Mouse (Mus musculus): Measurements from ENCODE around the gene Nelfb. TPM values are rescaled to one million over a fixed set of nuclear protein-coding genes. Genes with fewer than 3 reads are reported as not detected.

Nelfb gene
- total RNA-seq, 2 experiments from 2014 or later = 50.7 to 51.7 TPM

DNA sequence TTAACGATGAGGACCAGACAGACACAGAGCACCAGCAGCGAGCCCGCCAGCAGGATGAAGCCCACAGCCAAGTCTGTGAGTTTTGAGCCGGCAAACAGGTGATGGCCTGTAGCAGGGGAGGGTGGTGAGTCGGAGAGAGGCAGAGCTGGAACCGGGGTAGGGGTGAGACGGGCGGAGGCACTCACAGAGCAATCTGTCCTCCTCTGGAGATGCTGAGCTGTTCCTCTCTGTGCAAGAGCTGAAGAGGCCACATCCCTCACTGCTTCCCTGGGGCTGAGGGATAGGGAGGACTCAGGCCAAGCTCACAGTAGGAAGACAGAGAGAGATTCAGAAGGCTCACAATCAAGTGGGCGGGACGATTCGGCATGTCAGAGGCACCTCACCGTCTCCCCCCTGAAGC is 19.7 kb upstream of the Nelfb start:
- DNase-seq (ENCODE audit: low spot score in 2 of 2) = no peak

DNA sequence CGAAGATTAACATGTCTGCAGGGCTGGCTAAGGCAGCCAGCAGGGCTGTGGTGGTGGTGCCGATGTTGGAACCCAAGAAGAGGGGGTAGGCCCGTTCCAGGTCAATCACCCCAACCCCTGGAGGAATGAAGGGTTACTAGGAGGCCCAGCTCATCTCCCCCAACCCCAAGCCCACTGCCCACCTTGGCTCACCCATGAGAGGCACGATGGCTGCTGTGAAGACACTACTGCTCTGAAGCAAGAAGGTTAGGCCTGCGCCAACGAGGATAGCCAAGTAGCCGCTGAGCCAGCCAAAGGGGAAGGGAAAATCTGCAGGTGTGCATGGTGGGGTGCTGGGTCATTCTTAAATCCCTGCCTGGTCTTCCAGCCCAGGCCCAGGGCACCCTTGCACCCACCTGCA is 19.3 kb upstream of the Nelfb start:
- DNase-seq (ENCODE audit: low spot score in 2 of 2) = no peak

DNA sequence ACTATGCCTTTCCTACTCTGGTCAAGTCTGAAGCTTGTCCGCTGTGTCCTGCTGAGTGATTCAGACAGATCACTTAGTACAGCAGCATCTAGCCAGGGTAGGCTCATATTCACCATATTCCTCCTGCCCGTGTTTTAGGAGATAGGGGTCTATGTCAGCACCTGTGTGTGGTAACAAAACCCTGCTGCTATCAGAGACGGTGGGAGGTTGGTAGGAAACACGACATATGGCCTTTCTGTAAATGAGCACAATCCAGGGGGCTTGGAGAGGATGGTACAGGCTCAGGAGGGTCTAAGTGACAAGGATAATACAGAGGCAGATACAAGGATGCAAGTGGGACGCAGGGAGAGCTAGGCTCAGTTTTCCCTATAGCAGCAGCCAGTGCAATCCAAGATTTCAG is 18.3 kb upstream of the Nelfb start:
- no peak for DNase-seq (ENCODE audit: low spot score in 2 of 2)

DNA sequence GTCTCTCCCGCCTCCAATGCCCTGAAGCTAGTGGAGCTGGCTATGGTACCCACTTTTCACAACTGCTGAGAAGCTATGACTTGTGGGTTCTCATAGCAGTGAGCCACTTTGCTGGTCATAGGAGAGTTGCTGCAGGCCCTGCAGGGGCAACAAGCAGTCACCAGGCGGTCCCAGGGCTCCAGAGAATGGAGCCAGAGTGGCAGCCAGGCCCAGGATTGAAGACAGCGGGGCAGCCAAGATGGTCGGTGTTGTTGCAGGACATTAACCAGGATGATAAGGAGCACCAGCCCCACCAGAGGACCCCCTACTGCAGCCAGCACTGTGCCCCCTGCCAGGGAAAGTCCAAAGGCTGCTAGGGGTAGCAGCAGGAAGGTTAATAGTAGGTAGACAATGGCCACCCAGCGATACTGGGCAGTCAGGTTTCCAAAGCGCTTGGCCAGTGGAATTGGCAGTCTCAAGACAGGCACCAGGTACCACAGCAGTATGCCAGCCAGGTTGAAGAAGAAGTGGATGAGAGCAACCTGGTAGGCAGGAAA is 17.8 kb upstream of the Nelfb start:
- no peak for DNase-seq (ENCODE audit: low spot score in 2 of 2)

DNA sequence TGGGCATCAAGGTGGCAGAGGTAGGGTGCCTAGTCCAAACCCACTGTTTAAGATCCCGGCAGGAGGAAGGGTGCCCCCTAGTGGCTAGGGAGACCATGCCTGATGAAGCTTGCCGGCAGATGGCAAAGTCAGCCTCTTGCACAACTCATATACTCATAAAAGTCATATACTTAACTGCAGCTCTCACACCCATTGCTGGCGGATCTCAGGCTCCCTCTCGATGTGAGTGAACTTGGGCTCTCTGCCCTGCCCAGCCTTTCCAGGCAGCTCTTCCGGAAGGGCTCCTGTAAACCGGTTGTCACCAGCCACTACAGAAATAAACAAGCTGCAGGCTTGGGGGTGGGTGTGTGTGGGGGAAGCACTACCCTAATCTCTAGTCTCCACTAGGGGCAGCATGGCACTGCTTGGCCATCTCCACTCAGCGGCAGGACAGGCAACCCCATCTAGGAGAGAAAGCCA is 17.2 kb upstream of the Nelfb start:
- peak; percentile 86 to 90 for DNase-seq (ENCODE audit: low spot score in 2 of 2)

DNA sequence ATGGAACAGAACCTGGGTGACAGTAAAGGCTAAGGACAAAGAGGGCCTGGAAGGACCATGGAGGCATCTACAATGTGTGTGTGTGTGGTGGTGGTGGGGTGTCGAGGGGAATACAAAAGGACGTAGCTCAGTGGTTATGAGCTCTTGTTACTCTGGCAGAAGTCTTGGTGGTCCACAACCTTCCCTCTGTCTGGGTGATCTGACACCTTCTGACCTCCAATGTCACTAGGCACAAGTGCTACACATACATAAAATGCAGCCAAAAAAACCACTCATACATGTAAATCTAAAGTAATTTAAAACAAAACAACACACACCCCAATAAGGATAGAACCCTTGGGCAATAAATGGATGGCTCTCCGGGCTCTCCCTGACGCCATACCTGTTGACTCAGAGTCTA is 16.1 kb upstream of the Nelfb start:
- no peak for DNase-seq (ENCODE audit: low spot score in 2 of 2)

DNA sequence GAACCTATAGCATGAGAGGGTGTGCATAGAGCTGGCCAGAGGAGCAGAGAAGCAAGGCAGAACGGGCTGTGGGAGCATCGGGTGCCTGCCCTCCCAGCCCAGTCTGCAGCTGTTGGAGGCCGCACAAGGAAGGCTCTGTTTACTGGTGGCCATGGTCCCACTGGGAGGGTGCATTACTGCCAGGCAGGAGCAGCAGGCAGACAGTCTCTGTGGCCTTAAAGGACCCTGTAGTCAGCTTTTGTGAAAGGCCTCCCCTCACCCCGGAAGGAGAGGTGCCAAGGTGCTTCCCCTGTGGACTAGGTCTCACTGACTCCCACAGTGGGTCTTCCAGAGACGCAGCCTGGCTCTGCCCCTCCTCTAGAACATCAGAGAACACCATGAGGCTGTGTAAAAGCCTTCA is 15.6 kb upstream of the Nelfb start:
- peak; percentile 59 to 78 for DNase-seq (ENCODE audit: low spot score in 2 of 2)

DNA sequence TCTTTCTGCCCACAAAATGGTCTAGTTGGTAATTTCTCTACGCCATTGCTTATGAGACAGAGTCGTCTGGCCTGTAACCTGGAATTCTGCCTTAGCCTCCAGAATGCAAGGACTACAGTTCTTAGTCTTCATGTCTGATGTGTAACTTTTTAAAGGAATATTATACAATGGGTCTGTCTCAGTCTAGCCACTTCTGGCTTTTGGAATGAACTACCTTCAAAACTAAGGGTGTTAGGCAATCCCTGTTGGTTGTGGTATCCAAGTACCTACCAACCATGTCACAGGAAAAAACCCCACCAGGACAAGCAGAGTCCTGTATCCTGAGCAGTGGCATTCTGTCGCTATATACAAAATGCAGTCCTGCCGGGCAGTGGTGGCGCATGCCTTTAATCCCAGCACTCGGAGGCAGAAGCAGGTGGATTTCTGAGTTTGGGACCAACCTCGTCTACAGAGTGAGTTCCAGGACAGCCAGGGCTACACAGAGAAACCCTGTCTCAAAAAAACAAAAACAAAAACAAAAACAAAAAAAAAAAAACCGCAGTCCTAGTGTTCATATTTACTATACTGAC is 14.6 kb upstream of the Nelfb start:
- no peak for DNase-seq (ENCODE audit: low spot score in 2 of 2)

DNA sequence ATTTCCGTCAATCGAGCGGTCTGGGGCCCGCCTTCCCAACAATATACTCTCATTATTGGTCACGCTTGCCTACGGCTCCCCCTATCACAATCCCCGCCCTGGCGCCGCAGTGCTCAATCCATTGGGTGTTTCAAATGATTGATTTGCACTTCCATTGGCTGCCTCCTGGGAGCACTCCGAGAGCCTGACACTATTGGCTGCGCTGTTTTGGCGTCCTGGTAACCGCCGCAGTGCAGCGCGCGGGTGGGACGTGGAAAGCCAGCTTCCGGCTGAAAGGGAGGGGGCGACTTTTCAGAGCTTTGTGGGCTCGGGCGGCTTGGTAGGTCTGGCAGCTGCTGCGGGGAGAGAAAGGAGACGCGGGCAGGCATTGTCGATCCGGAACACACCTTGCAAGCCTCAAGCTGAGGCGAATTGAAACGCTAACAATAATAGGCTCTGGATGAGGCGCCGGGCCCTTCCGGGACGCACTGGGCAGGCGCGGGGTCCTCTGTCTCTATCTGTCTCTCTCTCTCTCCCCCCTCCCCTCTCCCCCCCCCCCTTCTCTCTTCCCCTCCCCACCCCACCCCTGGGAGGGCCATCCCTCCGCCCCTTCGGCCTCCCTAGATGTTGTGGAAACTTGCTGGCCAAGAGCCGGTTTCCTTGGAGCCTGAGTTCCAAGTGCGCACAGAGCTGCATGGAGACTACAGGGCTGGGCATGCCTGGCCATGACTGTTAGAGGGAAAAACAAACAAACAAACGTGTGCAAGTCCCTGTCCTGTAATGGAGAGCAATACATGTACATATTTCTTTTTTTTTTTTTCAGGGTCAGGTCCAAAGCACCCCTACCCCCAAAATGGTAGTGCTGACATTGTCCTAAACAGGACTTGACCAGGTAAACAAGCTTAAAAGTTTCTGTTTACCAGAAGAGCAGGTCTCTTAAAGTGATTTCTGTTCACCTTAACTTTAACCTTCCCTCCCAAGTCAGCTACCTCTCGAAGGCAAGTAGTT is 13.8 kb upstream of the Nelfb start:
- peak; percentile 98 to 100 for DNase-seq (ENCODE audit: low spot score in 2 of 2)

DNA sequence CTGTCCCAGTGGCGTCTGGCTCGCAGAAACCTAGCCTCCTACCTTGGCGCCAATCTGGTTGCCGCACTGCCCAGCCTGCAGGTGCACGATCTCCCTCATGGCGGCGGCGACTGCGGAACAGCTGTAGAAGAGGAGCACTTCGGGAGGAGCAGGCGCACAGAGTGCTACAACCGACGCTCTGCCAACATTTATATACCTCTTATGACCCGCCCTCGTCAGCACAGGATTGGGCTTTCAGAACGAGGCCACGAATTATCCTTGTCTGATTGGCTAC is 13.1 kb upstream of the Nelfb start, which contains the start of gene Tubb4b:
Tubb4b (minus strand) TSS at position 211 of the 274 bp plus-strand sequence.
- no peak for DNase-seq (ENCODE audit: low spot score in 2 of 2)

DNA sequence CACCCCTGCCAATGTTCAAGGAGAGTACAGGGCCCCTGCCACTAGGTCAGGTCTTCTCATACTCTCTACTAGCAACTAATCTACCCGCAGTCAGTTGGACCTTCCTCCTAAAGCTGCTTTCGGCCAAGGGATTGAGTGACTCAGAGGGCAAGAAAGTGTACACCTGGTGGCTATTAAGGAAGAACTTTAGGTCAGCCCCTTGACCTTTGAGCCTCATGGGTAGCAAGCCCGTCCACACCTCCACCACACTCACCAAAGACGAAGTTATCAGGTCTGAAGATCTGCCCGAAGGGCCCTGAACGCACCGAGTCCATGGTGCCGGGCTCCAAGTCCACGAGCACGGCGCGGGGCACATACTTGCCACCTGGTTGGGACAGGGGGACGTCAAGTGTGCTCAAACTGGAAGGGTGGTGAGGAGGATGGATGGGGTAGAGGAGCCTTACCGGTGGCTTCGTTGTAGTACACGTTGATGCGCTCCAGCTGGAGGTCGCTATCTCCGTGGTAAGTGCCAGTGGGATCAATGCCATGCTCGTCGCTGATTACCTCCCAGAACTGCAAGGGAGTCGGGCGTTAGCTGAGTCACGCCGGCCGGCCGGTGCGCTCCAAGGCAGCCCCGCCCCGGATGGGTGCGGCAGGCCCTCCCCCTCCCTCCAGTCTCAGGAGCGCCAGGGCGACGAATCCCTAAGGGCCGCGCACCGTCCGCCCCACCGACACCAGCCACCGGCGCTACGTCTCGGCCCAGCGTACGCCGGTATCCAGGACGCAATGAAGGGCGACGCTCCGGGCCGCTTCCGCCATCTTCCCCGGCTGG is 12.6 kb upstream of the Nelfb start:
- no peak for DNase-seq (ENCODE audit: low spot score in 2 of 2)

DNA sequence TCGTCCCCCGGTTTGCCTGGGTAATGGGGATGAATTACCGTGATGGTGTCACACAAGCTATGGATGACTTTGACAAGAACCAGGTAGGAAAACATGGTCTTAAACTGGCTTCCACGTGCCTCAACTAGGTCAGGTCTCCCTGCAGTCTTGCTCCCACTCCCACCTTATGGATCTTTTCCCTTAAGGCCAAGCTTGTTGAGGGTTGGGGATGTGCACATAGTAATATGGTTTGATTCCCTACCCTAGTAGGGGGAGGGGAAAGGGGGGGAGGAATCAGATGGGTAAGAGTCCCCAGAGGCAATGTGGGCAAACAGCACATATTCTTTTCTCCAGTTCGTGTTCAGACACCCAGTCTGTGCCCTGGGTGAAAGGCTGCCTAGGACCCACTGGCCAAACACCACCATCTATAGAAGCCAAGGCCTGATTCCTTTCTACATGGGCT is 10.1 kb upstream of the Nelfb start:
- DNase-seq (ENCODE audit: low spot score in 2 of 2) = no peak

DNA sequence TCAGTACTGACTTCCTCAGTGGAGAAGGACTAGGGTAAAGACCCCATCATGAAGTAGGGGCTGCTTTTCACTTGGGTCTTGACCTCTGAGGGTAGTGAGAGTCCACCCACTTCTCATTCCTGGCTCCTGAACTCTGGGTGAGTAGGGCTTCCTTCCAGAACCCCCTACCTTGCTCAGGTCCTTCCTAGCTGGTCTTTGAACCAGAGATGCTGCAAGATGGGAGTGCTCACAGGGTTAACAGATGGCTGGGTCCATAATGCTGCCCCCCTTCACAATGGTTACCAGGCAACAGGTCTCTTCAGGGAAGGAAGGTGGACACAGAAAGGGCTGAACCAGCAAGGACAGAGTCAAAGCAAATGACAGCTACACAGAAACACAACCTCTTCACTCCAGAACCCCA is 7.2 kb upstream of the Nelfb start, which contains the start of gene Fam166a:
Fam166a (plus strand) TSS at position 301 of the 400 bp plus-strand sequence.
- DNase-seq (ENCODE audit: low spot score in 2 of 2) = no peak

DNA sequence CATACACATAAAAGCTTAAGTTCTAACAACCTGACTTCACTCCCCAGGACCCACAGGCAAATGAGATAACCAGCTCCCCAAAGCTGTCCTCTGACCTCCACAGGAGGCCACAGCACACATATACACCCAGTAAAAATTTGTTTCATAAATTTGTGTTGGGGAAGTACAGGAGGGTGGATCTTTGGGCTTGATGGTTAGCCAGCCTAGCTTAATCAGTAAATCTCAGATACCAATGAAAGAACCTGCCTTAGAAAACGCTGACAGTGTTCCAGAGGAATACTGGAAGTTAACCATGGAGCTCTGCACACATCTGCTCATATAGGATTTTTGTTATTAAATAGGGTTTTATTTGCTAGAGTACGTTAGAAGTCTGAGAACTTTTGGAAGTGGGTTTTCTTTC is 6.4 kb upstream of the Nelfb start:
- no peak for DNase-seq (ENCODE audit: low spot score in 2 of 2)

DNA sequence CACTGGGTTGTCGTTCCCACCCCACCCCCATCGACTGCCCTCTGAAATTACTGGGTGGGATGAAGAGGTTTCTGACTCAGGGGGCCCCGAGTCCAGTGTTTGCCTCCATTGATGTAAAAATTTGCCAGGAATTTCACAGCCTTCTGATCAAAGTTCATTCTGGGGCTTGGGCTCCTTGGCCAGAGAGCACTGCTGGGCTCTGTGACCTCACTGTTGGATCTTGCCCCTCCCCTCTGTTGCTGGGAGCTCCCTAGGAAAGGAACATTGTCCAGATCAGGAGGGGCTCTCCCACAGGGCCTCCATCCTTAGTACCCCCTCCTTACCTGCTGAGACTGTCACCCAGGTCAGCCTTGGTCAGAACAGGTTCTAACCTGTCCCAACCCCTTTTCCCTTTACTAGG is 3.2 kb upstream of the Nelfb start, which contains the start of gene Stpg3:
Stpg3 (minus strand) TSS at position 194 of the 400 bp plus-strand sequence.
- DNase-seq (ENCODE audit: low spot score in 2 of 2) = no peak

DNA sequence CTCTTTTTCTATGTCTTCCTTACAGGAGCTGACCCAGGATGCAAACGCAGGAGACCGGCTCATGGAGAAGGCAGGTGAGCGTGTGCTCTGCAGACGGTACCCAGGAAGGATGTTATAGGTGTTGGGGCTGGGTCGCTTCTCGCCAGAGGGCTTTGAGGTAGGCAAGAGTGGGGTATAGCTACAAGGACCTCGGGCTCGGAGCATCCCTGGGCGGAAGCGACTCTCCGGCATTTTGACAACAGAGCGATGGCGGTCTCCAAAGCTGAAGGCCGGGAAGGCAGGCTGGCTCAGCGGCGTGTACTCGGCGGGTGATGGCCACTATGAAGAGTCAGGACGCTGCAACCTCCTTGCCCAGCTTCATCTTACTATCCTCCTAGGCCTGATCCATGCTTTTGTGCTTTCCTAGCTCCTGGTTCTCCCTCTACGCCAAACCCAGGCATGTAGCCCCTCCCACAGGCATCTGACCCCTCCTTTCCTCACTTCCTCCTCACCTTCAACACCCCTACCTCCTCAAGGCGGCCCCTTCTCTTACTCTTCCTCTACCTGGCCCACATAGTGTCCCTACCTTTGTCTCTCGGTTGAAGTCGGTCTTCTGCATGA is 2.1 kb upstream of the Nelfb start:
- DNase-seq (ENCODE audit: low spot score in 2 of 2) = no peak

DNA sequence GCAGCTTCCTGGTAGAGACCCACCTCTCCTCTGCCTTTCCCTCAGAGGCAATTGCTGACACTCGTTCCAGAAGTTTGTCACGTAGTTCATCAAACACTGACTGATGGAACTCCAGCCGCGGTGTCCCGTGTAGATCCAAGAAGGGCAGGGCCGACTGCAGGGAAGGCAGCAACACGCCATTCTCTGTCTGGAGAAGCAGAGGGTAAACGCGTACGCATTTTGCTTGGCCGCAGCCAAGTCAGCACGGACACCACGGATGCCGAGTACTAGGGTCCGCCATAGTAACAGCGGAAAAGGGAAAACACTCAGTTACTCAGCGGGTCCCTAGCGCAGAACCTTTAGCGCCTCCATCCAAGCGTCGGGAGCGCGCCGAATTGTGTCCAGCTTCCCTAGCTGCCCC is 603 bp downstream of the Nelfb start:
- no peak for DNase-seq (ENCODE audit: low spot score in 2 of 2)

DNA sequence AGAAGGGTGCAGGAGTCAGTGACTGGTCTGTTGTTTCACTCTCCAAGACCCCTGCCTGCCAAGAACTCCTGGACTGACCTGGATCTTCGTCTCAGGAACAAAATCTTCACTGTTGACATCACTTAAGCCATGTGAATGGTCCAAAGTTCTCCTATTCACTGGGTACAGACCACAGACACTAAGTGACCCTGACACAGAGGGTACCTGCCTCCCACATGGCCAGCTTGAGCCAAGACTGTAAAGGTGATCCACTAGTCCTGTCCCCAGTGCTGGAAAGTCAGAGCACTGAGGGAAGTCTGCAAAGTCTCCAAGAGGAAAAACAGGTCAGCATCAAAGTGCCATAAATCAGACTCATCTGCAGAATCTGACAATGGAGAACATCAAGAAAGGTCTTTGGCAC is 3.7 kb downstream of the Nelfb start:
- no peak for DNase-seq (ENCODE audit: low spot score in 2 of 2)

DNA sequence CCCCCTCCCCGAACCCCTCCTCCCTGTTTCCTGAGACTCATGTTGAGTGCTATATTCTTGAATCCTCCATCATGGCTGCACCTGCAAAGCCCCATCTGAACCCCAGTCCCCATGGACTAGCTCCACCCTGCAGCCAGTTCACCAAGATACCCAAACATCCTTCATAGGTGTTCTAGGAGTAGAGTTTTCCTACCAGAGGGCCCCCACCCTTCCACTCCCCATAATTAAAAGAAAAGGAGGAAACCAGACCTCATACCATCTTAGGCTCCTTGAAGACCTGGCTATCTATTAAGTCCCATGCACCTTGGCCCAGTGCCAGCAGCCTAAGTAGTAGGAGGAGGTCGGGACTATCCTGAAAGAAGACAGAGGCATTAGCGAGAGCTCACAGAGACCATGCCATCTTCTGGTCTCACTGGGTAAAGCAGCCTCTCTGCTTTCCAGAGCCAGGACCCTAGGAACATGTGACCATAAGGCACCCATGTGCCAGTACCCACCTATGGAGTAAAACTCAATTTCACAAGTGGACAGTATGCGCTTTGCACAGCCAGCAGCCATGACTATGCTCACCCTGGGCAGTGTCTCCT is 7.6 kb downstream of the Nelfb start:
- DNase-seq (ENCODE audit: low spot score in 2 of 2) = no peak

DNA sequence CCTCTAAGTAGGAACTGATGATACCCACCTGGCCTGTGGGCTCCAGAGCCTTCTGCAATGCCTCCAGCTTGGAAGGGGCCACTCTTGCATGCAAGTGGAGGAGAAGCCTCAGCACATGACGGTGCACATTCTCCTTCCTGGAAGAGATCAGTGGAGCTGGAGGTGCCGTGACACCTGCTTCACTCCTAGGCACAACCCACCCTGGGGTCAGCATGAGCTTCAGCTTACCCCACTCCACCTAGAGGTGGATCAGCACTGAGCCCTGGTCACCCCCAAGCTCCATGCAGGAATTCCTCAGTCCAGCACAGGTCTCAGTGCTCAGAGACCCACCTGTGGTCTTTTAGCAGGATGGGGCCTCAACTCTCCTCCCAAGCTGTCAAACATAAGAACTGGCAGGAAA is 10.7 kb downstream of the Nelfb start:
- DNase-seq (ENCODE audit: low spot score in 2 of 2) = no peak

DNA sequence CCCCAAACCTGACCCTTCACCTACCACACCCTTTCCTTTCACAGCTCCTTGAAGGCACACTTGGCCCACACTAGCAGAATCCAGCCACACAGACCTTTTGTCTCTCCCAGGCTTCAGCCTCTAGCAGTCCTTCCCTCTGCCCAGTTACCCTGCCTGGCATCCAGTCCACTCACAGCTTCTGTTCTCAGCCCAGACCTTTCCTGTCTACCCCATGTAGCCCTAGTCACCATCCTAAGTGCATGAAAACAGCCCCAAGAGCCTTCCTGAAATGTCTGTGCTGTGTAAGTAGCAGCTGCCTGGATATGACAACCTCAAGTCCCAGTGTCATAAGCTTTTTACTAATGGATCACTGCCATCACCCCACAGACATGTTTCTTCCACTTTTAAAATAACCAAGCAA is 13.3 kb downstream of the Nelfb start:
- DNase-seq (ENCODE audit: low spot score in 2 of 2) = no peak
